Mouse (Mus musculus) kidney, adult 2 months (tissue): ENCODE data around the gene Zbtb42. TPM values are rescaled to one million over a fixed set of nuclear protein-coding genes. Genes with fewer than 3 reads are reported as not detected.

Experiments
- DNase-seq: peaks from one replicate; pipeline ENCODE4 v3.0.0; 2021
- H3K27ac ChIP-seq: fragments of 200-500 bp; 2 replicates; pipeline ENCODE4 v1.5.1; 2012; ENCODE audit warnings: low read depth, low read length, control low read depth, inconsistent platforms; ENCODE audit not compliant: insufficient read depth
- H3K27me3 ChIP-seq: fragments of 200-500 bp; replicated peaks from 2 replicates; pipeline ENCODE4 v1.6.1; 2012; ENCODE audit warnings: mild to moderate bottlenecking, moderate library complexity, low read length, inconsistent platforms; ENCODE audit not compliant: control insufficient read depth, insufficient read depth
- H3K36me3 ChIP-seq: fragments of 200-500 bp; 2 replicates; pipeline ENCODE4 v1.6.1; 2012; ENCODE audit warnings: mild to moderate bottlenecking, moderate library complexity, low read length, inconsistent platforms; ENCODE audit not compliant: control insufficient read depth, insufficient read depth
- H3K4me1 ChIP-seq: fragments of 200-500 bp; 2 replicates; pipeline ENCODE4 v1.6.1; 2011; ENCODE audit warnings: low read length; ENCODE audit not compliant: control insufficient read depth, insufficient read depth
- H3K4me3 ChIP-seq: fragments of 200-500 bp; 2 replicates; pipeline ENCODE4 v1.5.1; 2011; ENCODE audit warnings: mild to moderate bottlenecking, low read depth, low read length, control low read depth; ENCODE audit not compliant: insufficient read depth
- CTCF ChIP-seq: fragments of 200-500 bp; conservative IDR thresholded peaks from 2 replicates; pipeline ENCODE4 v1.5.1; 2011; ENCODE audit warnings: low read depth, mild to moderate bottlenecking, control low read depth, low read length, moderate library complexity, mixed read lengths; ENCODE audit not compliant: insufficient read depth, insufficient read length
- POLR2A ChIP-seq: fragments of 200-500 bp; IDR thresholded peaks from one replicate; pipeline ENCODE4 v1.6.1; 2011; ENCODE audit warnings: low read depth, low read length, control low read depth
- WGBS: fragments of 180-500 bp; shearing (Covaris S2); methylation state at CpG from one replicate; pipeline ENCODE4 v1.1.7; 2018; 5-methylcytosine and 5-hydroxymethylcytosine counted together
- polyA plus RNA-seq: library from polyadenylated mRNA; depleted of rRNA; stranded (reverse); fragments of >200 nt; gene quantifications from 2 replicates; pipeline ENCODE4 v1.2.3, GENCODE M21; 2012; rRNA removed

Gene Zbtb42
- 10.7 and 12.1 TPM in 2 replicates for polyA plus RNA-seq

GRCm38 (mm10) chr12:112678555-112679026 lies at the start of gene Zbtb42:
TSS of gene Zbtb42 (plus strand) at chr12:112678828.
- H3K27me3 ChIP-seq: no peaks in the 10 kb centered on the region
- 1% methylated on average over 57 of the region's 60 CpGs for WGBS

GRCm38 (mm10) chr12:112628928-112629721 lies 49.5 kb upstream of the Zbtb42 start:
- Histone ChIP-seq H3K27me3 (no peaks in the 10 kb centered on the region), H3K4me1 (0 out of 2 replicates have a peak, but pooled peaks cover 8% of the 10 kb centered on the region), H3K27ac (no peak overlapping the region), H3K36me3 (no peaks in the 10 kb centered on the region), H3K4me3 (peak overlapping the region; percentile 36; the same call in 1 of the 2 replicates)
- WGBS: 40% methylated on average over 19 of the region's 19 CpGs
- TF ChIP-seq POLR2A (no peak), CTCF (no peak)
- DNase-seq: peak; percentile 50

More at GRCm38 (mm10) chr12:112678555-112679026, at the start of gene Zbtb42:
- DNase-seq: peak; percentile 77
- H3K4me1 ChIP-seq: no peaks in the 10 kb centered on the region
- peak within 1 kb of the TSS; percentile 80 for H3K4me3 ChIP-seq
- H3K27ac ChIP-seq: peak within 1 kb of the TSS; percentile 36; the same call in 1 of the 2 replicates
- no peak for TF ChIP-seq POLR2A
- TF ChIP-seq CTCF: no peak
- H3K36me3 ChIP-seq: no peaks in the 10 kb centered on the region

GRCm38 (mm10) chr12:112630029-112630428 lies 48.6 kb upstream of the Zbtb42 start:
- TF ChIP-seq POLR2A (no peak), CTCF (no peak)
- Histone ChIP-seq H3K27me3 (no peaks in the 10 kb centered on the region), H3K4me3 (no peak overlapping the region), H3K36me3 (no peaks in the 10 kb centered on the region), H3K4me1 (0 out of 2 replicates have a peak, but pooled peaks cover 8% of the 10 kb centered on the region), H3K27ac (no peak overlapping the region)
- no peak for DNase-seq
- WGBS: 91% methylated on average over 12 of the region's 12 CpGs

- no peaks in the 10 kb centered on the region for H3K36me3 ChIP-seq
- no peak for DNase-seq
- H3K27me3 ChIP-seq: no peaks in the 10 kb centered on the region
- H3K4me3 ChIP-seq: no peak overlapping the region
- WGBS: 79% methylated on average over 5 of the region's 5 CpGs
- no peak for TF ChIP-seq POLR2A
- TF ChIP-seq CTCF: no peak
- H3K27ac ChIP-seq: no peak overlapping the region
- 0 out of 2 replicates have a peak, but pooled peaks cover 8% of the 10 kb centered on the region for H3K4me1 ChIP-seq
Measured at GRCm38 (mm10) chr12:112630796-112631195, 47.8 kb upstream of the Zbtb42 start.

GRCm38 (mm10) chr12:112631472-112631871 lies 47.2 kb upstream of the Zbtb42 start:
- H3K27me3 ChIP-seq: no peaks in the 10 kb centered on the region
- no peaks in the 10 kb centered on the region for H3K36me3 ChIP-seq
- no peak for TF ChIP-seq CTCF
- TF ChIP-seq POLR2A: no peak
- H3K4me3 ChIP-seq: no peak overlapping the region
- no peak overlapping the region for H3K27ac ChIP-seq
- 0 out of 2 replicates have a peak, but pooled peaks cover 8% of the 10 kb centered on the region for H3K4me1 ChIP-seq
- no peak for DNase-seq
- 79% methylated on average over 1 of the region's 1 CpGs for WGBS

GRCm38 (mm10) chr12:112632084-112632777 lies 46.4 kb upstream of the Zbtb42 start:
- no peaks in the 10 kb centered on the region for H3K36me3 ChIP-seq
- WGBS: 74% methylated on average over 11 of the region's 11 CpGs
- no peak overlapping the region for H3K27ac ChIP-seq
- DNase-seq: no peak
- no peak overlapping the region for H3K4me3 ChIP-seq
- no peak for TF ChIP-seq POLR2A
- TF ChIP-seq CTCF: no peak
- 0 out of 2 replicates have a peak, but pooled peaks cover 8% of the 10 kb centered on the region for H3K4me1 ChIP-seq
- H3K27me3 ChIP-seq: no peaks in the 10 kb centered on the region
